Mouse (Mus musculus): ENCODE measurements around the gene Nup107. TPM values are rescaled to one million over a fixed set of nuclear protein-coding genes. Genes with fewer than 3 reads are reported as not detected.

Gene Nup107
- polyA plus RNA-seq, 1 experiment from 2014 or later: 95.1 TPM

GRCm38 (mm10) chr10:117795206-117795605 is 2.7 kb upstream of the Nup107 start:
- no peak for ATAC-seq (ENCODE audit: low FRiP score)
- H3K4me3 ChIP-seq (ENCODE audit: low read depth, low read length): no peak overlapping the region
- H3K36me3 ChIP-seq (ENCODE audit: control insufficient read depth, insufficient read depth, low read length): no peaks in the 10 kb centered on the region
- H3K4me1 ChIP-seq (ENCODE audit: control insufficient read depth, insufficient read depth, low read length): peaks cover 11% of the 10 kb centered on the region
- no peak overlapping the region for H3K27ac ChIP-seq (ENCODE audit: low read depth, low read length)
- H3K9me3 ChIP-seq (ENCODE audit: control insufficient read depth, low read length): no peaks in the 10 kb centered on the region
- H3K4me2 ChIP-seq: no peak overlapping the region
- no peak for DNase-seq (ENCODE audit: low spot score, missing footprints)
- 83% methylated on average over 4 of the region's 4 CpGs for WGBS
- H3K27me3 ChIP-seq (ENCODE audit: control insufficient read depth, insufficient read depth, low read length): no peaks in the 10 kb centered on the region
- no peak overlapping the region for H3K9ac ChIP-seq (ENCODE audit: low read length)

DNA sequence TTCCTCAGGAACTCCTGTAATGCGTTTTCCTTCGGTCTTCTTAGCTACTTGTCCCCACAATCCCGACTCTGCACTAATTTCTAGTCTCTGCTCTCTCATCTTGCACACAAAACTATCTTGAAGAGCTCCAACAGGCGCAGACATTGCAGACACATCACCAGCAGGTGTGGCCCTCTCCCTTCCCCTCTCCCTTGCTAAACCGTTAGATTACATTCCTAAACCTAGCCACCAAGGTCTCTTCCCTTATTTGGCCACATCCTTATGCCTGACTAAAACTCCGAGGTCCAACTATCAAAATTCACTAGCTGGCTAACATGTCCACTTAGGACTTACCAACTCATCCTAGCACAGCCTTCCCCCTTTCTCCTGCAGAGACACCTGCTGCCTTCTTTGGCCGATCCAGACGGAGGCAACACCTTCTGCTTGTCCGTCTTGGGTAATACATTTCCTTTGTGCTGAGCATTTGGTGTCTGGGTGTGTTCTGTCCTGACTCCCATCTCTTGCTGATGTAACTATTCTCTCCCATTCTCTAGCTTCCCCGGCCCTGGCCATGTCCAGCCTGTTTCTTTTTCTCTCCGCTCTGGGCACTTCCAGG is 1.0 kb upstream of the Nup107 start:
- ATAC-seq (ENCODE audit: low FRiP score): no peak
- WGBS: 87% methylated on average over 11 of the region's 11 CpGs
- no peak for DNase-seq (ENCODE audit: low spot score, missing footprints)
- Histone ChIP-seq H3K4me2 (no peak overlapping the region; the same call in 1 of the 2 replicates), H3K4me1 (ENCODE audit: control insufficient read depth, insufficient read depth, low read length) (peaks cover 11% of the 10 kb centered on the region), H3K9me3 (ENCODE audit: control insufficient read depth, low read length) (no peaks in the 10 kb centered on the region), H3K27ac (ENCODE audit: low read depth, low read length) (no peak overlapping the region), H3K36me3 (ENCODE audit: control insufficient read depth, insufficient read depth, low read length) (no peaks in the 10 kb centered on the region), H3K27me3 (ENCODE audit: control insufficient read depth, insufficient read depth, low read length) (no peaks in the 10 kb centered on the region), H3K4me3 (ENCODE audit: low read depth, low read length) (no peak overlapping the region), H3K9ac (ENCODE audit: low read length) (no peak overlapping the region; the same call in 1 of the 2 replicates)

- no peaks in the 10 kb centered on the region for H3K9me3 ChIP-seq (ENCODE audit: control insufficient read depth, low read length)
- H3K9ac ChIP-seq (ENCODE audit: low read length): peak overlapping the region; percentile 9; the same call in 1 of the 2 replicates
- WGBS: 95% methylated on average over 2 of the region's 2 CpGs
- DNase-seq (ENCODE audit: low spot score, missing footprints): no peak
- H3K36me3 ChIP-seq (ENCODE audit: control insufficient read depth, insufficient read depth, low read length): peaks cover 8% of the 10 kb centered on the region
- no peaks in the 10 kb centered on the region for H3K27me3 ChIP-seq (ENCODE audit: control insufficient read depth, insufficient read depth, low read length)
- peaks cover 11% of the 10 kb centered on the region for H3K4me1 ChIP-seq (ENCODE audit: control insufficient read depth, insufficient read depth, low read length)
- no peak overlapping the region for H3K4me3 ChIP-seq (ENCODE audit: low read depth, low read length)
- H3K27ac ChIP-seq (ENCODE audit: low read depth, low read length): no peak overlapping the region
- ATAC-seq (ENCODE audit: low FRiP score): no peak
- peak overlapping the region; percentile 83; the same call in 1 of the 2 replicates for H3K4me2 ChIP-seq
Measured at GRCm38 (mm10) chr10:117791171-117791470, 1.4 kb downstream of the Nup107 start.

- Histone ChIP-seq H3K9ac (ENCODE audit: low read length) (no peak overlapping the region), H3K4me2 (no peak overlapping the region), H3K27ac (ENCODE audit: low read depth, low read length) (no peak overlapping the region), H3K9me3 (ENCODE audit: control insufficient read depth, low read length) (no peaks in the 10 kb centered on the region), H3K4me1 (ENCODE audit: control insufficient read depth, insufficient read depth, low read length) (peaks cover 11% of the 10 kb centered on the region), H3K36me3 (ENCODE audit: control insufficient read depth, insufficient read depth, low read length) (peaks cover 9% of the 10 kb centered on the region), H3K4me3 (ENCODE audit: low read depth, low read length) (no peak overlapping the region), H3K27me3 (ENCODE audit: control insufficient read depth, insufficient read depth, low read length) (no peaks in the 10 kb centered on the region)
- ATAC-seq (ENCODE audit: low FRiP score) (no peak), DNase-seq (ENCODE audit: low spot score, missing footprints) (no peak)
- WGBS: 92% methylated on average over 17 of the region's 17 CpGs
Measured at GRCm38 (mm10) chr10:117790421-117791170, 1.9 kb downstream of the Nup107 start.

- Histone ChIP-seq H3K9me3 (ENCODE audit: control insufficient read depth, low read length) (no peaks in the 10 kb centered on the region), H3K27ac (ENCODE audit: low read depth, low read length) (no peak overlapping the region), H3K4me3 (ENCODE audit: low read depth, low read length) (no peak overlapping the region), H3K36me3 (ENCODE audit: control insufficient read depth, insufficient read depth, low read length) (peaks cover 9% of the 10 kb centered on the region), H3K27me3 (ENCODE audit: control insufficient read depth, insufficient read depth, low read length) (no peaks in the 10 kb centered on the region), H3K4me2 (no peak overlapping the region), H3K9ac (ENCODE audit: low read length) (no peak overlapping the region), H3K4me1 (ENCODE audit: control insufficient read depth, insufficient read depth, low read length) (peaks cover 11% of the 10 kb centered on the region)
- DNase-seq (ENCODE audit: low spot score, missing footprints) (no peak), ATAC-seq (ENCODE audit: low FRiP score) (no peak)
- 88% methylated on average over 1 of the region's 1 CpGs for WGBS
Measured at GRCm38 (mm10) chr10:117790011-117790410, 2.5 kb downstream of the Nup107 start.

DNA sequence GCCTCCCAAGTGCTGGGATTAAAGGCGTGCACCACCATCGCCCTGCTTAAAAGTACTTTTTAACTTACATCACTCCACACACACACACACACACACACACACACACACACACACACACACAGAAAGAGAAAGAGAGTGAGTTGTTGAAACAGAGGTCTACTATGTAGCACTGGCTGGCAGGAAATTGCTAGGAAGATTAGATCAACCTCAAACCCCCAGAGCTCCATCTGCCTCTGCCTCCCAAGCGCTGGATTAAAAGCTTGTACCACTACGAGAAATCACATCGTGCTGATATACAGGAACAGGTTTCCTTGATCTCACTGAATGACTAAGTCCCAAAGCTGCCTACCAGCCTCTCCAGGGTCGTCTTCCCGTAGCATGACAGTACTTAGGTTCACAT is 7.9 kb downstream of the Nup107 start:
- Histone ChIP-seq H3K27ac (ENCODE audit: low read depth, low read length) (no peak overlapping the region), H3K4me1 (ENCODE audit: control insufficient read depth, insufficient read depth, low read length) (no peaks in the 10 kb centered on the region), H3K4me3 (ENCODE audit: low read depth, low read length) (no peak overlapping the region), H3K27me3 (ENCODE audit: control insufficient read depth, insufficient read depth, low read length) (no peaks in the 10 kb centered on the region), H3K9me3 (ENCODE audit: control insufficient read depth, low read length) (no peaks in the 10 kb centered on the region), H3K4me2 (no peak overlapping the region), H3K36me3 (ENCODE audit: control insufficient read depth, insufficient read depth, low read length) (peaks cover 23% of the 10 kb centered on the region), H3K9ac (ENCODE audit: low read length) (no peak overlapping the region)
- no peak for ATAC-seq (ENCODE audit: low FRiP score)
- DNase-seq (ENCODE audit: low spot score, missing footprints): no peak
- WGBS: 96% methylated on average over 7 of the region's 7 CpGs

- H3K27ac ChIP-seq (ENCODE audit: low read depth, low read length): no peak overlapping the region
- H3K27me3 ChIP-seq (ENCODE audit: control insufficient read depth, insufficient read depth, low read length): no peaks in the 10 kb centered on the region
- H3K36me3 ChIP-seq (ENCODE audit: control insufficient read depth, insufficient read depth, low read length): peaks cover 23% of the 10 kb centered on the region
- no peak overlapping the region for H3K4me2 ChIP-seq
- no peak overlapping the region for H3K4me3 ChIP-seq (ENCODE audit: low read depth, low read length)
- no peaks in the 10 kb centered on the region for H3K4me1 ChIP-seq (ENCODE audit: control insufficient read depth, insufficient read depth, low read length)
- H3K9ac ChIP-seq (ENCODE audit: low read length): no peak overlapping the region
- ATAC-seq (ENCODE audit: low FRiP score) (no peak), DNase-seq (ENCODE audit: low spot score, missing footprints) (no peak)
- H3K9me3 ChIP-seq (ENCODE audit: control insufficient read depth, low read length): no peaks in the 10 kb centered on the region
- 95% methylated on average over 13 of the region's 13 CpGs for WGBS
Measured at GRCm38 (mm10) chr10:117783786-117784420, 8.6 kb downstream of the Nup107 start.

DNA sequence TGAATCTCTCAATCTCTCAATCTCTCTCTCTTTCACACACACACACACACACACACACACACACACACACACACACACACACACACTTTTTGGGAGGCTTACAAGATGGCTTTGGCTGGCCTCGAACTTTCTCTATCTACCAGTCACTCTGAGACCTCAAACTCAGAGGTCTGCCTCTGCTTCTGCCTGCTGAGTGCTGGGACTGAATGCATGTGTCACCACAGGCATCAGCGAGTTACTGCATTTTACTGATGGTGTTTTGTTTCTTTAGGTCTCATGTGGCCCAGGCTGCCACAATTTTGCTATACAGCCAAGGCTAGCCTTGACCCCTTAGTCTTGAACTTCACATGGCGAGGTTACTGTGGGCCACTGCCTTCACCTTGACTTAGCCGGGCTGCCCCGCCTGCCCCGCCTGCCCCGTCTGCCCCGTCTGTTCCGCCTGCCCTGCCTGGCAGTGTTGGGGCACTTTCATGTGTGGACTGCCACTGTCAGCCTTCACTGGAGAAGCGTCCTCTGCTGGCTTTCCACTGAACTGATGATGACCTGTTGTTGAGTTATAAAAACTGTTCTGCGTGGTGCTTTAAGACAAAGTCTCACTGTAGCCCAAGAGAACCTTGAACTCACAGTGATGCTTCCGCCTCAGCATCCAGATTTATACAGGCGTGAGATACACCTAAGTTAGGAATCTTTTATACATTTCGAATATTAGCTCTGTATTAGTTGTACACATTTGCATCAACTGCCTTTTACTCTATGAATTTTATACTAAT is 9.8 kb downstream of the Nup107 start:
- ATAC-seq (ENCODE audit: low FRiP score) (no peak), DNase-seq (ENCODE audit: low spot score, missing footprints) (no peak)
- Histone ChIP-seq H3K27me3 (ENCODE audit: control insufficient read depth, insufficient read depth, low read length) (no peaks in the 10 kb centered on the region), H3K36me3 (ENCODE audit: control insufficient read depth, insufficient read depth, low read length) (peaks cover 20% of the 10 kb centered on the region), H3K4me1 (ENCODE audit: control insufficient read depth, insufficient read depth, low read length) (no peaks in the 10 kb centered on the region), H3K4me3 (ENCODE audit: low read depth, low read length) (no peak overlapping the region), H3K9ac (ENCODE audit: low read length) (no peak overlapping the region), H3K27ac (ENCODE audit: low read depth, low read length) (no peak overlapping the region), H3K4me2 (no peak overlapping the region), H3K9me3 (ENCODE audit: control insufficient read depth, low read length) (no peaks in the 10 kb centered on the region)
- WGBS: 96% methylated on average over 14 of the region's 14 CpGs

DNA sequence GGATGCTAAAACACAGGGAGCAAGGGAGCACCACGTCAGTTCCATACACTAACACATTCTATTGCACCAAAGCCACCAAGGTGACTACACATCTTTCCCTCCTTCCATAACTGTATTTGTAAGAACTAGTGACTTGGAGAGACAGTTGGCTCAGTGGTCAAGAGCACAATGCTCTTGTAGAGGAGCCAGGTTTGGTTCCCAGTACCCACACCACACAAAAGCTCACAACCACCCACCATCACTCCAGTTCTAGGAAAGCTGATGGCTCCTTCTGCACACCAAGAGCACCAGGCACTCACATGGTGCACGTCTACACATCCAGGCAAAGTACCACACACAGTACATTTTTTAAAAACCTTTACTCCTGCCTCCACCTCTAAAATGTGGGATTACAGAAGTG is 10.4 kb downstream of the Nup107 start:
- no peaks in the 10 kb centered on the region for H3K4me1 ChIP-seq (ENCODE audit: control insufficient read depth, insufficient read depth, low read length)
- DNase-seq (ENCODE audit: low spot score, missing footprints) (no peak), ATAC-seq (ENCODE audit: low FRiP score) (no peak)

More for the DNA sequence above, 10.4 kb downstream of the Nup107 start:
- Histone ChIP-seq H3K9ac (ENCODE audit: low read length) (no peak overlapping the region), H3K27me3 (ENCODE audit: control insufficient read depth, insufficient read depth, low read length) (no peaks in the 10 kb centered on the region), H3K36me3 (ENCODE audit: control insufficient read depth, insufficient read depth, low read length) (peaks cover 20% of the 10 kb centered on the region), H3K9me3 (ENCODE audit: control insufficient read depth, low read length) (no peaks in the 10 kb centered on the region), H3K27ac (ENCODE audit: low read depth, low read length) (no peak overlapping the region), H3K4me2 (no peak overlapping the region), H3K4me3 (ENCODE audit: low read depth, low read length) (no peak overlapping the region)
- 93% methylated on average over 2 of the region's 2 CpGs for WGBS

Measured in midbrain, embryonic 11.5 days (tissue).